Mouse (Mus musculus): Measurements from ENCODE around the gene Cdc6. TPM values are rescaled to one million over a fixed set of nuclear protein-coding genes. Genes with fewer than 3 reads are reported as not detected.

The Cdc6 gene
- polyA plus RNA-seq, 1 experiment from 2014 or later, result 38.3 TPM

DNA sequence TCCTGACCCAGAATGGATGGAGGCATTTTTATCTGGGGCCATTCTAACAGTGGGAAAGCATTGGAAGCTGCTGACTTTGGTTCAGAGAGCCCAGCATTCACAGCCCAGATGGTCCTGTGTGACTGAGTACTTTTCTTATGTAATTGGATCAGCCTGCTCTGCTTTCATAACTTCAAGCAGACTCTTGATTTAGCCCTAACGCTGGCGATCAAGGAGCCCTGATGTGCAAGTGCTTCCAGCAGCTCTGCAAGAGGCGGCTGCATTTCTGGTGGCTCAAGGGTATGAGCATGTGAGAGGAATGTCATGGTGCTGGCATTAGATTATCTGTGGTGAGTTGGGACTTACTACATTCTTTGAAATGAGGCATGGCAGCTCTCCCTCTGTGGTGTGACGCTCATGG lies 35.6 kb upstream of the Cdc6 start:
- no peak overlapping the region for H3K4me3 ChIP-seq (ENCODE audit: low read length)
- H3K27me3 ChIP-seq (ENCODE audit: control insufficient read depth, insufficient read depth, low read depth, low read length), result no peaks in the 10 kb centered on the region
- whole genome bisulfite sequencing, result 70% methylated on average over 4 of the region's 4 CpGs
- H3K36me3 ChIP-seq (ENCODE audit: control insufficient read depth, insufficient read depth, low read length), result peaks cover 14% of the 10 kb centered on the region
- H3K9me3 ChIP-seq (ENCODE audit: control insufficient read depth, low read length), result no peaks in the 10 kb centered on the region
- no peak overlapping the region for H3K4me2 ChIP-seq (ENCODE audit: low read depth, low read length)
- no peak overlapping the region for H3K9ac ChIP-seq (ENCODE audit: low read length)
- H3K4me1 ChIP-seq (replicated peaks; ENCODE audit: control insufficient read depth, insufficient read depth, low read length), result peaks cover 4% of the 10 kb centered on the region; the same call in 1 of the 2 replicates
- no peak for ATAC-seq (ENCODE audit: low read depth)
- no peak overlapping the region; the same call in 1 of the 2 replicates for H3K27ac ChIP-seq (ENCODE audit: low read length)

DNA sequence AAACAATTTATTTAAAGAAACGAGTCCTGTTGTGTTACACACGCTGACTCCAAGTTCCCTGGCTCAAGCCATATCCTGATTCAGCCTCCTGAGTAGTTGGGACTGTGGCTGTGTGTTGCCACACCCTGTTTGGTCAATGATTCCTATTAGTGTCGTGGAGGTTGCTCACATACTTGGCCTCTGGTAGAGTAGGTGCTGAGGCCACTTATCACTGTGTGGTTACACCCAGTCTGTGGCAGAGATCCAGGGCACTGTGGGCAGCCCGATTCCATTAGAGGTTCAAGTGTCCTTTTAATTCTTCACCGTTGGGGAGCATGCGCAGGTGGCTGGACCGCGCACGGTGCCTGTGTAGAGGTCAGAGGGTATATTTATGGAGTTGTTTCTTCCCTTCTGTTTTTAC lies 33.7 kb upstream of the Cdc6 start:
- Histone ChIP-seq H3K4me2 (ENCODE audit: low read depth, low read length) (no peak overlapping the region), H3K27me3 (ENCODE audit: control insufficient read depth, insufficient read depth, low read depth, low read length) (no peaks in the 10 kb centered on the region), H3K4me3 (ENCODE audit: low read length) (no peak overlapping the region), H3K27ac (ENCODE audit: low read length) (no peak overlapping the region), H3K4me1 (replicated peaks; ENCODE audit: control insufficient read depth, insufficient read depth, low read length) (peaks cover 4% of the 10 kb centered on the region; the same call in 1 of the 2 replicates), H3K36me3 (ENCODE audit: control insufficient read depth, insufficient read depth, low read length) (peaks cover 5% of the 10 kb centered on the region), H3K9ac (ENCODE audit: low read length) (no peak overlapping the region), H3K9me3 (ENCODE audit: control insufficient read depth, low read length) (no peaks in the 10 kb centered on the region)
- peak; percentile 87 for ATAC-seq (ENCODE audit: low read depth)
- WGBS, result 67% methylated on average over 9 of the region's 9 CpGs

DNA sequence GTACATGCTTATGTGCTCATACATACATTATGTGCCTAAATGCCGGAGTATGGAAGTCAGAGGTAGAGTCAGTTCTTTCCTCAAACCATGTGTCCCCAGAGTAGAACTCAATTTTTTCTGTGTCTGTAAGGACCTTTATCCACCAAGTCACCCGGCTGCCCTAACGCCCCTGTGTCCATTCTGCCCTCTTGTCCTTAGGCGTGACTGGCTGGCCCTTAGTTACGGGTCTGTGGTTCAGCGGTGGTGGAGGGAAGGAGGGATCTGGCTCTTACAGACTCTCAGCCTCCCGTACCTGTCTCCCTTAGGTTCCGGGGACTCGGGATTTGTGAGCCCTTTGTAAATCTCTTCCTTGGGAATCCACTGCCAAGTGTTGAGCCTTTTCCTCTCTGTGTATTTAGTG lies 30.6 kb upstream of the Cdc6 start:
- no peak overlapping the region for H3K27ac ChIP-seq (ENCODE audit: low read length)
- H3K27me3 ChIP-seq (ENCODE audit: control insufficient read depth, insufficient read depth, low read depth, low read length), result no peaks in the 10 kb centered on the region
- H3K4me2 ChIP-seq (ENCODE audit: low read depth, low read length), result no peak overlapping the region
- H3K4me3 ChIP-seq (ENCODE audit: low read length), result no peak overlapping the region
- 80% methylated on average over 9 of the region's 9 CpGs for WGBS
- no peaks in the 10 kb centered on the region for H3K9me3 ChIP-seq (ENCODE audit: control insufficient read depth, low read length)
- no peak for ATAC-seq (ENCODE audit: low read depth)
- H3K36me3 ChIP-seq (ENCODE audit: control insufficient read depth, insufficient read depth, low read length), result peaks cover 7% of the 10 kb centered on the region
- H3K9ac ChIP-seq (ENCODE audit: low read length), result no peak overlapping the region
- no peaks in the 10 kb centered on the region; the same call in 1 of the 2 replicates for H3K4me1 ChIP-seq (replicated peaks; ENCODE audit: control insufficient read depth, insufficient read depth, low read length)

DNA sequence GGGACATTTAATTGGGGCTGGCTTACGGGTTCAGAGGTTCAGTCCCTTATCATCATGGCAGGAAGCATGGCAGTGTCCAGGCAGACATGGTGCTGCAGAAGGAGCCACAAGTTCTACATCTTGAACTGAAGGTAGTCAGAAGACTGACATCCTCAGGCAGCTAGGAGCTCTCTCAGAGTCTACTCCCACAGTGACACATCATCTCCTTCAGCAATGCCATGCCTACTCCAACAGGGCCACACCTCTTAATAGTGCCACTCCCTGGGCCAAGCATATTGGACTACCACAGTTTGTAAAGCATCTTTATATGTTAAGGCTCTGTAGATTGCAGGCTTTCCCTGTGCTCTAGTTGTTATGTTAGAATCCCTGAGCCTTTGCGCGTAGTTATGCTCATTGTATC lies 19.9 kb upstream of the Cdc6 start:
- 95% methylated on average over 3 of the region's 3 CpGs for WGBS
- H3K4me2 ChIP-seq (ENCODE audit: low read depth, low read length), result no peak overlapping the region
- no peaks in the 10 kb centered on the region for H3K27me3 ChIP-seq (ENCODE audit: control insufficient read depth, insufficient read depth, low read depth, low read length)
- ATAC-seq (ENCODE audit: low read depth), result no peak
- no peaks in the 10 kb centered on the region for H3K9me3 ChIP-seq (ENCODE audit: control insufficient read depth, low read length)
- H3K4me1 ChIP-seq (replicated peaks; ENCODE audit: control insufficient read depth, insufficient read depth, low read length), result peaks cover 14% of the 10 kb centered on the region
- H3K27ac ChIP-seq (ENCODE audit: low read length), result no peak overlapping the region
- no peak overlapping the region for H3K9ac ChIP-seq (ENCODE audit: low read length)
- peaks cover 33% of the 10 kb centered on the region for H3K36me3 ChIP-seq (ENCODE audit: control insufficient read depth, insufficient read depth, low read length)
- H3K4me3 ChIP-seq (ENCODE audit: low read length), result no peak overlapping the region

DNA sequence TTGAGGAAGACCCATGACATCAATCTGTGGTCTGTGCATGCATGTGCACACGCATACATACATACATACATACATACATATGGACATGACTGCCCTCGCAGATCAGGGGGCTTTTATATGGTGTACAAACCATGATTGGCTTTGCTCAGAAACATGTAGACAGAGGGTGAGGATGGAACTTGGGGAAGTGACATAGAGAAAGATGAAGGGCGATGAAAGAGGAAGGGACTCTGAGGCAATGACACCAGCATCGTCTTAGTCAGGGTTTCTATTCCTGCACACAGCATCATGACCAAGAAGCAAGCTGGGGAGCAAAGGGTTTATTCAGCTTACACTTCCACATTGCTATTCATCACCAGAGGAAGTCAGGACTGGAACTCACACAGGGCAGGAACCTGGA lies 18.5 kb upstream of the Cdc6 start:
- H3K9ac ChIP-seq (ENCODE audit: low read length), result no peak overlapping the region
- peaks cover 42% of the 10 kb centered on the region for H3K36me3 ChIP-seq (ENCODE audit: control insufficient read depth, insufficient read depth, low read length)
- H3K4me3 ChIP-seq (ENCODE audit: low read length), result no peak overlapping the region
- H3K4me2 ChIP-seq (ENCODE audit: low read depth, low read length), result no peak overlapping the region
- no peak overlapping the region for H3K27ac ChIP-seq (ENCODE audit: low read length)
- H3K4me1 ChIP-seq (replicated peaks; ENCODE audit: control insufficient read depth, insufficient read depth, low read length), result peaks cover 14% of the 10 kb centered on the region
- no peaks in the 10 kb centered on the region for H3K27me3 ChIP-seq (ENCODE audit: control insufficient read depth, insufficient read depth, low read depth, low read length)
- 94% methylated on average over 4 of the region's 4 CpGs for WGBS
- ATAC-seq (ENCODE audit: low read depth), result no peak
- H3K9me3 ChIP-seq (ENCODE audit: control insufficient read depth, low read length), result no peaks in the 10 kb centered on the region

DNA sequence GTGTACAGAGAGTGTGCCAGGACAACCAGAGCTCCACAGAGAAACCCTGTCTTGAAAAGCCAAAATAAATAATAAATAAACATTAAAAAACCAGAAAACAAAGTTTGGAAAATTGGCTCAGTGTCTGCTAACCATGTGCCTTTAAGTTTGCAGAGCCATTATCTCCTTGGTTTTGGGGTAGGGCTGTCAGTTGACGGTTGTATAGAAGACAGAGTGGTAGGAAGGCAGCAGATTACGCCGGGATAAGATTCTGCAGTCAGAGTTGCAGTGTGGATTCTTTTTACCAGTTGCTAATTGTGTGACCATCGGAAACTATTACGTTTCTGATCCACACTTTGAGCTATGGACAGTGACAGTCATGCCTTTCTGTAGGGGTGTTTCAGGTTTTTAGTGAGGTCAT lies 17.6 kb upstream of the Cdc6 start:
- ATAC-seq (ENCODE audit: low read depth), result no peak
- Histone ChIP-seq H3K36me3 (ENCODE audit: control insufficient read depth, insufficient read depth, low read length) (peaks cover 42% of the 10 kb centered on the region), H3K9ac (ENCODE audit: low read length) (no peak overlapping the region), H3K4me1 (replicated peaks; ENCODE audit: control insufficient read depth, insufficient read depth, low read length) (peaks cover 14% of the 10 kb centered on the region), H3K9me3 (ENCODE audit: control insufficient read depth, low read length) (no peaks in the 10 kb centered on the region), H3K27ac (ENCODE audit: low read length) (no peak overlapping the region), H3K27me3 (ENCODE audit: control insufficient read depth, insufficient read depth, low read depth, low read length) (no peaks in the 10 kb centered on the region), H3K4me2 (ENCODE audit: low read depth, low read length) (no peak overlapping the region), H3K4me3 (ENCODE audit: low read length) (no peak overlapping the region)
- WGBS, result 84% methylated on average over 5 of the region's 5 CpGs

DNA sequence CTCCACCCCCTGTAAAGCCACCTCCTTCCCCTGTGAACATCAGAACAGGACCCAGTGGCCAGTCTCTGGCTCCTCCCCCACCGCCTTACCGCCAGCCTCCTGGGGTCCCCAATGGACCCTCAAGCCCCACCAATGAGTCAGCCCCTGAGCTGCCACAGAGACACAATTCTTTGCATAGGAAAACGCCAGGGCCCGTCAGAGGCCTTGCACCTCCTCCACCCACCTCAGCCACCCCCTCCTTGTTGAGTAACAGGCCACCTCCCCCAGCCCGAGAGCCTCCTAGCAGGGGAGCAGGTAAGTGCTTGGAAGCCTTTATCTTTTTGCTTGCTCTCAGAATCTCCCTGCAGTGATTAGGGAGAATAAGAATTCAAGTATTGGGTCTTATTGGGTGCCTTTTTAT lies 15.2 kb upstream of the Cdc6 start:
- Histone ChIP-seq H3K27ac (ENCODE audit: low read length) (no peak overlapping the region), H3K27me3 (ENCODE audit: control insufficient read depth, insufficient read depth, low read depth, low read length) (no peaks in the 10 kb centered on the region), H3K9me3 (ENCODE audit: control insufficient read depth, low read length) (no peaks in the 10 kb centered on the region), H3K4me2 (ENCODE audit: low read depth, low read length) (no peak overlapping the region), H3K9ac (ENCODE audit: low read length) (no peak overlapping the region), H3K36me3 (ENCODE audit: control insufficient read depth, insufficient read depth, low read length) (peaks cover 48% of the 10 kb centered on the region), H3K4me3 (ENCODE audit: low read length) (no peak overlapping the region), H3K4me1 (replicated peaks; ENCODE audit: control insufficient read depth, insufficient read depth, low read length) (peaks cover 14% of the 10 kb centered on the region)
- 0 out of 2 replicates have a peak, but pooled peaks have one; percentile 45 for ATAC-seq (ENCODE audit: low read depth)
- 47% methylated on average over 5 of the region's 5 CpGs for WGBS

DNA sequence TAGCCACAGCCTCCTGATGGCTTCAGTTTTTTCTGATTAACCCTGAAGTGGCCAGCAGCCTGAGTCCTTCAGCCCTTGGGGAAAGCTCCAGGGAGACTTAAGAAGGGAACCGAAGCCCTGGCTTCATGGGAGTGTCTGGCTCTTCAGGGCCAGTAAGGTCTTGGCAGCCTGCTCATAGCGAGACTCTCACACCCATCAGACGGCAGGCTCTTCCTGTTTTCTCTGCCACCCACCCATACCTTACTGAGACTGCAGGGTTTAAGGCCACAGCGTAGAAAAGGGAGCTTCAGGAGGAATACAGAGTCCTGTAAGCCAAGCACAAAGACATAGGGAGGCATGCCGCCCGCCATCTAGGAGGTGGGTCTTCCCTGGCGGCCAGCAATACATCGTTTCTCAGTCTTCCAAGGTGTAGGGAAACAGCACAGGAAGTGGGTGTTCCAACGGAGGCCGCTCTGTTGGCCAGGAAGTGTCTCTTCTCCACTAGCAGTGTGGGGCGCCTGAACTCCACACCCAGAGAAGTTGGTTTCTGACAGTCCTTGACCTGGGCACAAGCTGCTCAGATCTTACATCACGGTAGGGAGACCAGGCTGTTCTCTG lies 7.0 kb upstream of the Cdc6 start:
- no peaks in the 10 kb centered on the region for H3K27me3 ChIP-seq (ENCODE audit: control insufficient read depth, insufficient read depth, low read depth, low read length)
- H3K4me2 ChIP-seq (ENCODE audit: low read depth, low read length), result no peak overlapping the region
- 66% methylated on average over 12 of the region's 12 CpGs for WGBS
- no peak for ATAC-seq (ENCODE audit: low read depth)
- peaks cover 37% of the 10 kb centered on the region for H3K36me3 ChIP-seq (ENCODE audit: control insufficient read depth, insufficient read depth, low read length)
- H3K27ac ChIP-seq (ENCODE audit: low read length), result no peak overlapping the region
- H3K4me1 ChIP-seq (replicated peaks; ENCODE audit: control insufficient read depth, insufficient read depth, low read length), result peaks cover 19% of the 10 kb centered on the region; the same call in 1 of the 2 replicates
- no peak overlapping the region for H3K9ac ChIP-seq (ENCODE audit: low read length)
- no peak overlapping the region for H3K4me3 ChIP-seq (ENCODE audit: low read length)
- H3K9me3 ChIP-seq (ENCODE audit: control insufficient read depth, low read length), result no peaks in the 10 kb centered on the region

DNA sequence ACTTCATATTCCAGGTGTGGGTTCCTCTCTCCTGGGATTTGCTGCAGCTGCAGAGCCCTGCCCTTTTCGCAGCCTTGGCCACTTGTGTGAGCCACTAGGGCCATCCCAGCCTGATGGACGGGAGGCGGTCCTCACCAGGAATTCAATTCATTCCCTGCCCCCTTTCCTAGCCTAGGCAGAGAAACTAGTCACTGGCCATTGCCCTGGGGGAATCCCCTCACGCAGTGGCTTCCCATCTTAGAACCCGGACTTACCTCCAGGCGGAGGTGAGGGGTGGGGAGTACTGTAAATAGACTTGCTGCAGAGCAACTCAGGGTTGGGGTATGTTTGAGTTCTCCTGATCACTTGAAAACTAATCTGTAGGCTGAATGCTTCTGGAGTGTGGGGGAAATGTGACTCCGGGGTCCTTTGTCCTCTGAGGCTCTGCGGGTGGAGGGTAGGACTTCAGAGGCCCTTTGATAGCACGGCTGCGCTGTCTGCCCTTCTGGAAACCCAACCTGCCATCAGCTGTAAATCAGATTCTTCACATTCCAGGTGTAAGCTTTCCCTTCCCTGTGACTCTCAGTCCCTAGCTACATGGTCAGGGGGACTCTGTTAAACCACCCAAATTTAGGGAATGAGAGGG lies 4.9 kb upstream of the Cdc6 start:
- 28% methylated on average over 10 of the region's 10 CpGs for WGBS
- H3K9ac ChIP-seq (ENCODE audit: low read length), result 0 out of 2 replicates have a peak overlapping the region, but pooled peaks have one; percentile 17
- H3K4me1 ChIP-seq (replicated peaks; ENCODE audit: control insufficient read depth, insufficient read depth, low read length), result peaks cover 24% of the 10 kb centered on the region; the same call in 1 of the 2 replicates
- ATAC-seq (ENCODE audit: low read depth), result no peak
- peak overlapping the region; percentile 87 for H3K27ac ChIP-seq (ENCODE audit: low read length)
- H3K4me3 ChIP-seq (ENCODE audit: low read length), result no peak overlapping the region
- peaks cover 22% of the 10 kb centered on the region for H3K36me3 ChIP-seq (ENCODE audit: control insufficient read depth, insufficient read depth, low read length)
- H3K4me2 ChIP-seq (ENCODE audit: low read depth, low read length), result no peak overlapping the region
- H3K9me3 ChIP-seq (ENCODE audit: control insufficient read depth, low read length), result no peaks in the 10 kb centered on the region
- no peaks in the 10 kb centered on the region for H3K27me3 ChIP-seq (ENCODE audit: control insufficient read depth, insufficient read depth, low read depth, low read length)

Measured in lung, embryonic 16.5 days (tissue).